Mouse (Mus musculus): ENCODE data around the gene D17Wsu92e. TPM values are rescaled to one million over a fixed set of nuclear protein-coding genes. Genes with fewer than 3 reads are reported as not detected.

D17Wsu92e gene
- polyA plus RNA-seq, 1 experiment from 2014 or later, result 12.7 TPM

DNA sequence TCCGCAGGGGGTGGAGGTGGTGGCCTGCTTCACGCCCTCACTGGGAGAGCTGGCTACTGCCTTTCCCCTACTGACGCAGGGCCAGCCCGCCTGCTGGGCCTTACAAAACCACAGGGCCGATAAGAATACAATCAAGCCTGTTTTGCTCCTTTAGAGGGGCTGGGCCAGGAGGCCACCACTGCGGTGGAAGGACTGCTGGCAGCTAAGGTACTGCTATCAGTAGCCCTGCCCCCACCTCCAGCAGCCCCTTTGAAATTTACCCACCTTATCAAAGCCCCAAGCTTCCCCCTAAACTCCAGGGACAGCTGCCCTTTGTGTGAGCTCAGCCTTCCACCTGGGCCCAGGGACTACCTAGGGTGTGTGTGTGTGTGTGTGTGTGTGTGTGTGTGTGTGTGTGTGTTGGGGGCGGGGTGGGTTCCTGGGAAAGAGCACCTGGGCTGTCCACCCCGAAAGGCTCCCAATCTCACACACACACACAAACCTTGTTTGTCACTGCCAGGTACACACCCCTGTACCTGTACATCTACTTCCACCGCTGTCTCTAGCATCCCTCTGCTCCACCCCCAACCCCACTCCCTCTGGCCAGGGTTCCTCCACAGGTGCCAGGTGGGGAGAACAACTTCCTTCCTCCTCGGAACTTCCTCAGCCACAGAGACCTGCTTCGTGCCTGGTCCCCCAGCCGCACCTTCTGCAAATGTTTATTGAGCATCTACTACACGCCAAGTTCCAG lies 85.9 kb downstream of the D17Wsu92e start:
- Histone ChIP-seq H3K9me3 (replicated peaks; ENCODE audit: control insufficient read depth, low read length) (no peaks in the 10 kb centered on the region), H3K9ac (replicated peaks; ENCODE audit: low read length) (no peak overlapping the region), H3K36me3 (replicated peaks; ENCODE audit: control insufficient read depth, insufficient read depth, low read depth, low read length) (no peaks in the 10 kb centered on the region), H3K27me3 (ENCODE audit: control insufficient read depth, insufficient read depth, low read length) (no peaks in the 10 kb centered on the region), H3K4me1 (ENCODE audit: control insufficient read depth, insufficient read depth, low read length) (no peaks in the 10 kb centered on the region), H3K27ac (replicated peaks; ENCODE audit: low read depth, low read length) (no peak overlapping the region), H3K4me3 (ENCODE audit: low read depth, low read length) (no peak overlapping the region), H3K4me2 (ENCODE audit: low read depth, low read length) (no peak overlapping the region)
- ATAC-seq (replicated peaks; ENCODE audit: insufficient number of reproducible peaks, low FRiP score, low TSS enrichment, low read depth) (no peak), DNase-seq (ENCODE audit: low spot score) (no peak)
- WGBS, result 16% methylated on average over 13 of the region's 13 CpGs

DNA sequence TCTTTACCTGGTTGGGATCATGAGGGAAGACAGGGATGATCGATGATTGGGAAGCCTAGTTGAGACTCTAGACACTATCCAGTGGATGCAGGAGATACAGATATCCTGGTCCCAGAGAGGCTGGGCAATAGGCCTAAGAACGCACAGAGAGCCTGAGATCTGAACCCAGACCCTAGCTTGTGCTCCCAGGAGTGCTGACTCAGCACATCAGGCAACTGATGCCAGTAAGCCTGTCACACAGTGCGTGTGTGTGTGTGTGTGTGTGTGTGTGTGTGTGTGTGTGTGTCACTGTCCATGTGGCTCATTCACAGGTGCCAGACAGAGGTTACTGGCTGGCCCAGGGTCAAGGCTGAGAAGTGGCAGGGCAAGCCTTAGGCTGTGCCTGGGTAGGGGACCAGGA lies 87.8 kb downstream of the D17Wsu92e start:
- no peaks in the 10 kb centered on the region for H3K36me3 ChIP-seq (replicated peaks; ENCODE audit: control insufficient read depth, insufficient read depth, low read depth, low read length)
- no peak for ATAC-seq (replicated peaks; ENCODE audit: insufficient number of reproducible peaks, low FRiP score, low TSS enrichment, low read depth)
- no peak overlapping the region for H3K27ac ChIP-seq (replicated peaks; ENCODE audit: low read depth, low read length)
- WGBS, result 93% methylated on average over 3 of the region's 3 CpGs
- H3K4me3 ChIP-seq (ENCODE audit: low read depth, low read length), result no peak overlapping the region
- H3K4me1 ChIP-seq (ENCODE audit: control insufficient read depth, insufficient read depth, low read length), result no peaks in the 10 kb centered on the region
- no peak for DNase-seq (ENCODE audit: low spot score)
- H3K27me3 ChIP-seq (ENCODE audit: control insufficient read depth, insufficient read depth, low read length), result no peaks in the 10 kb centered on the region
- no peak overlapping the region for H3K9ac ChIP-seq (replicated peaks; ENCODE audit: low read length)
- no peaks in the 10 kb centered on the region for H3K9me3 ChIP-seq (replicated peaks; ENCODE audit: control insufficient read depth, low read length)
- H3K4me2 ChIP-seq (ENCODE audit: low read depth, low read length), result no peak overlapping the region

DNA sequence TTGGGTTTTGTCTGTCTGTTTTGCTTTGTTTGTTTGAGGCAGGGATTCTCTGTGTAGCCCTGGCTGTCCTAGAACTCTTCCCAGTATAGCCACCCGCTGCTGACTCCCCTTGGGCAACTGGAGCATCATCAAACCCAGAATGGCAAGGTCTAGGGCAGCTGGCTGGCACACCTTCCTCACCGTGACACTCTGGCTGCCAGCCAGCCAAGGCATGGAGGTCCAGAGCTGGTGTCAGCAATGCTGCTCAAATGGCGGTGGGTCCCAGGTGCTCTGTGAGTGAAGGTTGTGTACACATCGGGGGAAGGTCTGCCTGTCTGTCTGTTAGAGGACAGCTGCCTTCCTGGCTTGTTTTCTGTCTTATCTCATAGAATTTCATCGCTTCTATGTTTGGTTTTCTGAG lies 88.3 kb downstream of the D17Wsu92e start:
- H3K4me2 ChIP-seq (ENCODE audit: low read depth, low read length), result no peak overlapping the region
- DNase-seq (ENCODE audit: low spot score) (no peak), ATAC-seq (replicated peaks; ENCODE audit: insufficient number of reproducible peaks, low FRiP score, low TSS enrichment, low read depth) (no peak)
- H3K4me1 ChIP-seq (ENCODE audit: control insufficient read depth, insufficient read depth, low read length), result no peaks in the 10 kb centered on the region
- no peaks in the 10 kb centered on the region for H3K36me3 ChIP-seq (replicated peaks; ENCODE audit: control insufficient read depth, insufficient read depth, low read depth, low read length)
- H3K9me3 ChIP-seq (replicated peaks; ENCODE audit: control insufficient read depth, low read length), result no peaks in the 10 kb centered on the region
- H3K9ac ChIP-seq (replicated peaks; ENCODE audit: low read length), result no peak overlapping the region
- WGBS, result 88% methylated on average over 5 of the region's 5 CpGs
- H3K27me3 ChIP-seq (ENCODE audit: control insufficient read depth, insufficient read depth, low read length), result no peaks in the 10 kb centered on the region
- no peak overlapping the region for H3K4me3 ChIP-seq (ENCODE audit: low read depth, low read length)
- H3K27ac ChIP-seq (replicated peaks; ENCODE audit: low read depth, low read length), result no peak overlapping the region

DNA sequence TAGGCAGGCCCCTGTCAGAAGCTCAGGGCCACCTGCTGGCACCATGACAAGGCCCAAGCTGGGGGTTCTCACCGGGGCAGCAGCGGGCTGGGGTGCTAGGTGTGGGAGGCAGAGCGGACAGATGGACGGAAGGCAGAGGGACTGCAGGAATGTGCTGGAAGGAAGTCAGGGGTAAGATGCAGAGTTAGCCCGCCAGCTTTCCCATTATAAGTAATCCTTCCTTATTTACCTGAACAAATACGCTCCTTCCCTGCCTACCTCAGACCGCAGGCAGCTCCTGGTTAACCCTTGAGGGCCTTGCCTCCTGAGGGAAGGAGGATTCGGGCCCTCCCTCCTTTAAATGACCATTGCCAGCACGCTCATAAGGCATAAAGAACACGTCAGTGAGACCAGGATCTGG lies 91.7 kb downstream of the D17Wsu92e start, which contains the start of gene Spdef:
TSS of gene Spdef (minus strand) at position 186 of the 400 bp plus-strand sequence.
- no peaks in the 10 kb centered on the region for H3K36me3 ChIP-seq (replicated peaks; ENCODE audit: control insufficient read depth, insufficient read depth, low read depth, low read length)
- no peak for ATAC-seq (replicated peaks; ENCODE audit: insufficient number of reproducible peaks, low FRiP score, low TSS enrichment, low read depth)
- H3K4me2 ChIP-seq (ENCODE audit: low read depth, low read length), result no peak within 1 kb of the TSS
- H3K27ac ChIP-seq (replicated peaks; ENCODE audit: low read depth, low read length), result no peak within 1 kb of the TSS
- no peak for DNase-seq (ENCODE audit: low spot score)
- peaks cover 7% of the 10 kb centered on the region for H3K4me1 ChIP-seq (ENCODE audit: control insufficient read depth, insufficient read depth, low read length)
- H3K9ac ChIP-seq (replicated peaks; ENCODE audit: low read length), result no peak within 1 kb of the TSS
- H3K27me3 ChIP-seq (ENCODE audit: control insufficient read depth, insufficient read depth, low read length), result no peaks in the 10 kb centered on the region
- H3K4me3 ChIP-seq (ENCODE audit: low read depth, low read length), result no peak within 1 kb of the TSS
- 71% methylated on average over 10 of the region's 10 CpGs for WGBS
- no peaks in the 10 kb centered on the region for H3K9me3 ChIP-seq (replicated peaks; ENCODE audit: control insufficient read depth, low read length)

DNA sequence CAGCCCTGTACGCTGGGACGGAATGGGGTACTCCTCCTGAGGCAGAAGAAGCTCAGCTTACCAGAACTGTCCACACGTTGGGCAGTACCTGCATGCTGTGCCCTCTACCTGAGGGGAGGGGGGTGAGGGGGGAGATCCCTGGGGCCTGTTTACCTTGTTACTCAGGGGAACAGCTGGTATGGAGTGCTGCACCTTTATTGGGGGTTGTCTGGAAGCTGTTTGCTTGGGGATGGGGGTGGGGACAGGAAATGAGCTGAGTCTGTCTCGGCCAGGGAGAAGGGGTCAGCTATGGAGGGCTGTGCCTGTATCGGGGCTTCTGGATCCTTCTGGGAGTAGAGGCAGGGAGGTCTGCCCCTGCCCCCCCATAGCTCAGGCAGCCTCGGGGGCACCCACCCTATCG lies 93.9 kb downstream of the D17Wsu92e start:
- peaks cover 7% of the 10 kb centered on the region for H3K4me1 ChIP-seq (ENCODE audit: control insufficient read depth, insufficient read depth, low read length)
- H3K9me3 ChIP-seq (replicated peaks; ENCODE audit: control insufficient read depth, low read length), result no peaks in the 10 kb centered on the region
- 27% methylated on average over 7 of the region's 7 CpGs for WGBS
- no peak for DNase-seq (ENCODE audit: low spot score)
- no peak overlapping the region for H3K27ac ChIP-seq (replicated peaks; ENCODE audit: low read depth, low read length)
- H3K27me3 ChIP-seq (ENCODE audit: control insufficient read depth, insufficient read depth, low read length), result no peaks in the 10 kb centered on the region
- no peak overlapping the region for H3K4me2 ChIP-seq (ENCODE audit: low read depth, low read length)
- no peaks in the 10 kb centered on the region for H3K36me3 ChIP-seq (replicated peaks; ENCODE audit: control insufficient read depth, insufficient read depth, low read depth, low read length)
- ATAC-seq (replicated peaks; ENCODE audit: insufficient number of reproducible peaks, low FRiP score, low TSS enrichment, low read depth), result no peak
- H3K4me3 ChIP-seq (ENCODE audit: low read depth, low read length), result no peak overlapping the region
- no peak overlapping the region; the same call in 1 of the 2 replicates for H3K9ac ChIP-seq (replicated peaks; ENCODE audit: low read length)

DNA sequence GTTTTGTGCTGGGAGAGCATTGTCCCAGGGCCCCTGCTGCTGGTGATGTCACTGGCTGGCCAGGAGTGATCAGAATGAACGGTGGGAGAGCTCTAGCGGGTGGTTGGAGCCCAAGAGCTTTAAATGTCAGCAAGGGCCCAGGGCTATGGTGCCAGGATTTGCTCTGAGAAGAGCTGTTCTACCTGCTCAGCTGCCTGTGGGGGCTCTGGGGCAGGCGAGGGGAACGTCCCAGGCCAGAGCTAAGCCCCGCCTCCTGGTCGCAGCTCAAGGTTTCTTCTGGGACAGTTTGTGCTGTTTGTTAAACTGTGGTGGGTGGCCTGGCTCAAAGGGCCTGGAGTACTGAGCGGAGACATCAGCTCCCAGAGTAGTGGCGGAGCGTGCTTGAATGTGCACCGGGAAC lies 95.0 kb downstream of the D17Wsu92e start:
- H3K4me3 ChIP-seq (ENCODE audit: low read depth, low read length), result no peak overlapping the region
- H3K4me2 ChIP-seq (ENCODE audit: low read depth, low read length), result 0 out of 2 replicates have a peak overlapping the region, but pooled peaks have one; percentile 7
- H3K9ac ChIP-seq (replicated peaks; ENCODE audit: low read length), result no peak overlapping the region; the same call in 1 of the 2 replicates
- H3K27me3 ChIP-seq (ENCODE audit: control insufficient read depth, insufficient read depth, low read length), result no peaks in the 10 kb centered on the region
- 11% methylated on average over 10 of the region's 10 CpGs for WGBS
- no peaks in the 10 kb centered on the region for H3K9me3 ChIP-seq (replicated peaks; ENCODE audit: control insufficient read depth, low read length)
- H3K36me3 ChIP-seq (replicated peaks; ENCODE audit: control insufficient read depth, insufficient read depth, low read depth, low read length), result no peaks in the 10 kb centered on the region
- peaks cover 7% of the 10 kb centered on the region for H3K4me1 ChIP-seq (ENCODE audit: control insufficient read depth, insufficient read depth, low read length)
- H3K27ac ChIP-seq (replicated peaks; ENCODE audit: low read depth, low read length), result no peak overlapping the region
- DNase-seq (ENCODE audit: low spot score) (no peak), ATAC-seq (replicated peaks; ENCODE audit: insufficient number of reproducible peaks, low FRiP score, low TSS enrichment, low read depth) (no peak)

DNA sequence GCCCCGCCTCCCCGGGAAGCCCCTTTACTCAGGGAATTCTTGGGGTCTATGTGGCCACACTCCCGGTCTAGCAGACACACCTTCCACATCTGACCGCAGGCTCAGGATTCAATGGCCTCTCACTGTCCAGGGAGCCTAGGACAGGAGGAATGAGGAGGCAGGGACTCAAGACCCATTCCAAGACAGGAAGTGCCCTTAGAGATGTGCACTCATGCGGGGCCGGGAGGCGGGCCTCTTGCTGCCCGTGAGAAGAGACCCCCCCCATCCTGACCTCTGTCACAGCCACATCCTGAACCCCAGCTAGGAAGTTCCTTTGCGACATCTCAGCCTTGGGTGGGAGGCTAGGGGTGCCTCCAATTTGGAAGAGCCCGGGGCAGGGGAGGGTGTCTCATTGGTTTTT lies 95.4 kb downstream of the D17Wsu92e start:
- no peaks in the 10 kb centered on the region for H3K9me3 ChIP-seq (replicated peaks; ENCODE audit: control insufficient read depth, low read length)
- no peak for DNase-seq (ENCODE audit: low spot score)
- no peaks in the 10 kb centered on the region for H3K27me3 ChIP-seq (ENCODE audit: control insufficient read depth, insufficient read depth, low read length)
- ATAC-seq (replicated peaks; ENCODE audit: insufficient number of reproducible peaks, low FRiP score, low TSS enrichment, low read depth), result 0 out of 2 replicates have a peak, but pooled peaks have one; percentile 36
- H3K4me3 ChIP-seq (ENCODE audit: low read depth, low read length), result no peak overlapping the region
- H3K4me1 ChIP-seq (ENCODE audit: control insufficient read depth, insufficient read depth, low read length), result peaks cover 7% of the 10 kb centered on the region
- no peaks in the 10 kb centered on the region for H3K36me3 ChIP-seq (replicated peaks; ENCODE audit: control insufficient read depth, insufficient read depth, low read depth, low read length)
- H3K9ac ChIP-seq (replicated peaks; ENCODE audit: low read length), result no peak overlapping the region
- H3K4me2 ChIP-seq (ENCODE audit: low read depth, low read length), result no peak overlapping the region
- 28% methylated on average over 10 of the region's 10 CpGs for WGBS
- H3K27ac ChIP-seq (replicated peaks; ENCODE audit: low read depth, low read length), result no peak overlapping the region

DNA sequence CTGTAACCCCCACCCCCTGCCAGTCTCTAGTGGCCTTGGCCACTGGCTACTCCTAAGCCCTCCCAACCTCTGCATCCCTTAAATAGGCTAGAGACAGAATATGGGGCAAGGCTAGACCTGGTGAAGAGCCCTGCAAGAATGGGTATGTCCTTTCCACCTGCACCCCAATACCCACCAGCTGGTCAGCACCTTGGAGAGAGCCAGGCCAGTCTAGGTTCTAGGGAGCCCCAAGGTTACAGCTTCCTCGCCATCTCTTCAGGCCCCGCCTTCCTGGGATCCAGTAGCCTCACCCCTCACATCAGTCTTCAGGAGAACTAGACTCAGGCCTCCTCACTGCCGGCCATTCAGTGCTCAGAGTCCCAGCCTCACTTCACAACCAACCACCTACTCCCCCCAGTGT lies 96.1 kb downstream of the D17Wsu92e start:
- no peak overlapping the region for H3K4me2 ChIP-seq (ENCODE audit: low read depth, low read length)
- no peak overlapping the region for H3K27ac ChIP-seq (replicated peaks; ENCODE audit: low read depth, low read length)
- H3K9me3 ChIP-seq (replicated peaks; ENCODE audit: control insufficient read depth, low read length), result no peaks in the 10 kb centered on the region
- no peak overlapping the region for H3K9ac ChIP-seq (replicated peaks; ENCODE audit: low read length)
- no peaks in the 10 kb centered on the region for H3K36me3 ChIP-seq (replicated peaks; ENCODE audit: control insufficient read depth, insufficient read depth, low read depth, low read length)
- H3K4me1 ChIP-seq (ENCODE audit: control insufficient read depth, insufficient read depth, low read length), result peaks cover 7% of the 10 kb centered on the region
- H3K27me3 ChIP-seq (ENCODE audit: control insufficient read depth, insufficient read depth, low read length), result no peaks in the 10 kb centered on the region
- 14% methylated on average over 3 of the region's 3 CpGs for WGBS
- no peak overlapping the region for H3K4me3 ChIP-seq (ENCODE audit: low read depth, low read length)
- no peak for ATAC-seq (replicated peaks; ENCODE audit: insufficient number of reproducible peaks, low FRiP score, low TSS enrichment, low read depth)
- DNase-seq (ENCODE audit: low spot score), result no peak

Measured in embryonic facial prominence, embryonic 11.5 days (tissue).